8 mouse cellular contexts compared by ENCODE assay signal in genomic region chr1:157410937-157411336, GRCm38 (mm10). TPM values are rescaled to one million over a fixed set of nuclear protein-coding genes. Genes with fewer than 3 reads are reported as not detected.
DNase-seq lines count a peak whose midpoint lies in the region; ATAC-seq and TF ChIP-seq lines count a peak whose summit lies in the region.

No protein-coding gene starts in this region.

- in situ Hi-C loops in CH12.LX (cut with MboI; ENCODE audit: low pct_ligation_motif_present, low pct_unique_long_range_greater_than_20kb, low sequenced_read_pairs): no loop called here

- no peaks in the 10 kb centered on the region for H3K9me3 ChIP-seq in heart, embryonic 13.5 days
- H3K9me3 ChIP-seq in CH12.LX (replicated peaks; ENCODE audit: low read length): no peaks in the 10 kb centered on the region
- no peaks in the 10 kb centered on the region for H3K9me3 ChIP-seq in forebrain, embryonic 14.5 days (replicated peaks; ENCODE audit: control insufficient read depth, low read length)

- dilution Hi-C loops in CH12.LX (cut with MboI; ENCODE audit: extremely low pct_ligation_motif_present, extremely low pct_unique_long_range_greater_than_20kb, low sequenced_read_pairs): no loop called here

- DNase-seq in heart, postnatal 14 days: no peak
- no peak for DNase-seq in CH12.LX (ENCODE audit: extremely low read depth)
- DNase-seq in forebrain, embryonic 14.5 days (ENCODE audit: low spot score): no peak
- no peak for DNase-seq in spleen, postnatal 10 days (ENCODE audit: low spot score in 2 of 2)
- no peak for DNase-seq in urinary bladder, postnatal 36 days (ENCODE audit: low spot score in 2 of 2)

- H3K36me3 ChIP-seq in heart, embryonic 13.5 days: no peaks in the 10 kb centered on the region
- H3K36me3 ChIP-seq in CH12.LX (replicated peaks in 1 of 2; ENCODE audit: control insufficient read depth in 1 of 2, insufficient read depth in 1 of 2, low read length in 1 of 2): peaks cover 0 to 8% of the 10 kb centered on the region in 2 experiments
- no peaks in the 10 kb centered on the region for H3K36me3 ChIP-seq in forebrain, embryonic 14.5 days (ENCODE audit: control insufficient read depth, insufficient read depth, low read length)
- no peaks in the 10 kb centered on the region for H3K36me3 ChIP-seq in macrophage (ENCODE audit: inconsistent target)

- H3K4me3 ChIP-seq in heart, embryonic 13.5 days: peak overlapping the region; percentile 91
- peak overlapping the region in 2 of 3 experiments; percentile 32 to 76 for H3K4me3 ChIP-seq in CH12.LX (replicated peaks in 1 of 3; ENCODE audit: low read depth in 2 of 3, low read length in 2 of 3, poor library complexity in 1 of 3)
- H3K4me3 ChIP-seq in forebrain, embryonic 14.5 days (ENCODE audit: low read depth, low read length): peak overlapping the region; percentile 89
- peak overlapping the region; percentile 42 for H3K4me3 ChIP-seq in macrophage (ENCODE audit: inconsistent target)

- WGBS in heart, embryonic 13.5 days: 9% methylated on average over 8 of the region's 8 CpGs
- WGBS in forebrain, embryonic 14.5 days: 5% methylated on average over 8 of the region's 8 CpGs
- 23% methylated on average over 8 of the region's 8 CpGs for WGBS in macrophage (ENCODE audit: missing documents)

- H3K4me1 ChIP-seq in heart, embryonic 13.5 days: peaks cover 50% of the 10 kb centered on the region
- peaks cover 0 to 30% of the 10 kb centered on the region in 2 experiments; a peak in 2 of 4 replicates for H3K4me1 ChIP-seq in CH12.LX (ENCODE audit: control insufficient read depth in 1 of 2, insufficient read depth in 2 of 2)
- H3K4me1 ChIP-seq in forebrain, embryonic 14.5 days (ENCODE audit: control insufficient read depth, insufficient read depth, low read length): peaks cover 10% of the 10 kb centered on the region; the same call in 1 of the 2 replicates

- H3K4me2 ChIP-seq in heart, embryonic 13.5 days: peak overlapping the region; percentile 80
- peak overlapping the region; percentile 77 for H3K4me2 ChIP-seq in CH12.LX (ENCODE audit: insufficient read depth, low read depth, poor library complexity, severe bottlenecking)
- H3K4me2 ChIP-seq in forebrain, embryonic 14.5 days (ENCODE audit: low read length): peak overlapping the region; percentile 71

- intact Hi-C loops in heart, postnatal 14 days (cut with DNase I): loop anchor here (5.0 kb wide), 1 partner anchor 104 kb away; no protein-coding TSS in a partner anchor

- no peak for TF ChIP-seq POLR2A in CH12.LX (IDR thresholded peaks at IDR 0.05; ENCODE audit: low read depth, low read length)

- H3K79me2 ChIP-seq in CH12.LX (replicated peaks; ENCODE audit: control insufficient read depth, extremely low read depth, insufficient read depth, poor library complexity, severe bottlenecking) (no peaks in the 10 kb centered on the region), macrophage (ENCODE audit: inconsistent target) (no peaks in the 10 kb centered on the region)

- no peak for ATAC-seq in heart, embryonic 13.5 days (ENCODE audit: extremely low read depth, insufficient number of reproducible peaks, low FRiP score, low TSS enrichment)
- ATAC-seq in forebrain, embryonic 14.5 days: no peak
- ATAC-seq in erythroid progenitor cell, adult 5-6 weeks (replicated peaks; ENCODE audit: low FRiP score, poor library complexity, severe bottlenecking): no peak

- TF ChIP-seq EP300 in CH12.LX (IDR thresholded peaks at IDR 0.05; ENCODE audit: low read length): no peak

- peak overlapping the region; percentile 95; the same call in 1 of the 2 replicates for H3K27ac ChIP-seq in heart, embryonic 13.5 days (replicated peaks)
- H3K27ac ChIP-seq in CH12.LX (ENCODE audit: insufficient read depth, low read depth) (no peak overlapping the region), macrophage (no peak overlapping the region)
- H3K27ac ChIP-seq in forebrain, embryonic 14.5 days (ENCODE audit: low read depth, low read length): no peak overlapping the region

- peak overlapping the region; percentile 92 for H3K9ac ChIP-seq in heart, embryonic 13.5 days
- H3K9ac ChIP-seq in CH12.LX (ENCODE audit: insufficient read depth, low read depth): no peak overlapping the region; the same call in 1 of the 2 replicates
- H3K9ac ChIP-seq in forebrain, embryonic 14.5 days (ENCODE audit: low read length): peak overlapping the region; percentile 90

- no peak for TF ChIP-seq RAD21 in CH12.LX (IDR thresholded peaks at IDR 0.05; ENCODE audit: low read depth, low read length)

- no peaks in the 10 kb centered on the region for H3K27me3 ChIP-seq in heart, embryonic 13.5 days (replicated peaks)
- peaks cover 10% of the 10 kb centered on the region for H3K27me3 ChIP-seq in CH12.LX (replicated peaks)
- H3K27me3 ChIP-seq in forebrain, embryonic 14.5 days (replicated peaks; ENCODE audit: control insufficient read depth, insufficient read depth, low read length): no peaks in the 10 kb centered on the region

- TF ChIP-seq CTCF in CH12.LX (conservative IDR thresholded peaks at IDR 0.05 in 1 of 2, IDR thresholded peaks at IDR 0.05 in 1 of 2; ENCODE audit: low read depth in 2 of 2, low read length in 2 of 2): no peak

TF ChIP-seq in CH12.LX, 34 proteins besides CTCF, POLR2A, EP300 and RAD21:
- TF ChIP-seq TBP (conservative IDR thresholded peaks at IDR 0.05; ENCODE audit: low read depth, low read length): peak; percentile 44; the same call in 1 of the 2 replicates
- no peak for TF ChIP-seq NELFE (IDR thresholded peaks at IDR 0.05; ENCODE audit: low read depth, low read length)

RNA-seq across cellular contexts. Expression of gene Rasal2, which starts 1.5 kb away (rescaled TPM):
- polyA plus RNA-seq in heart, embryonic 13.5 days (2015; fragmentation: Nextera tagmentation; extraction: Ambion mirVana): 15.1 and 18.4 TPM in 2 replicates
- 10 to 100 TPM; 33.0 to 36.5 TPM for total RNA-seq in heart, postnatal 14 days (2021)
- 1.4 and 1.7 TPM in 2 replicates for total RNA-seq in CH12.LX (2012; rRNA removed)
- total RNA-seq in CH12.LX (2014; rRNA removed): 1.5 and 1.6 TPM in 2 replicates
- 2.0 and 2.6 TPM in 2 replicates for polyA plus RNA-seq in CH12.LX (2012; ENCODE audit: insufficient read length, low read depth)
- 30.7 and 32.5 TPM in 2 replicates for polyA plus RNA-seq in forebrain, embryonic 14.5 days (2014; fragmentation: Nextera tagmentation; extraction: Ambion mirVana)
- 10 to 100 TPM in 8 of 26 experiments, 1 to 10 TPM in 18; 2.6 to 13.8 (median 6.1) TPM for total RNA-seq in macrophage (2018; cell fraction: chromatin; rRNA removed)
- total RNA-seq in macrophage (2018; cell fraction: cytosol; rRNA removed): 1 to 10 TPM in 17 of 26 experiments, under 1 TPM in 9; 0.77 to 2.3 (median 1.3) TPM
- 10 to 100 TPM in 1 of 26 experiments, 1 to 10 TPM in 25; 1.7 to 10.7 (median 3.6) TPM for total RNA-seq in macrophage (2018; cell fraction: nucleus; rRNA removed)
- 0.81 to 1.8 TPM (median 1.6 TPM) in 3 replicates for polyA plus RNA-seq in macrophage (2018)
- total RNA-seq in erythroid progenitor cell, adult 5-6 weeks (2015; ENCODE audit: low replicate concordance): 0.36 TPM in 1 of 2 replicates, not detected in the other
- 0.26 and 0.76 TPM in 2 replicates for total RNA-seq in erythroid progenitor cell, adult 5-6 weeks (2017; ENCODE audit: low replicate concordance)

RNA-seq across cellular contexts. Expression of gene Cryzl2, which starts 47.4 kb away (rescaled TPM):
- polyA plus RNA-seq in heart, embryonic 13.5 days (2015; fragmentation: Nextera tagmentation; extraction: Ambion mirVana): 27.0 and 29.5 TPM in 2 replicates
- total RNA-seq in heart, postnatal 14 days (2021): 10 to 100 TPM; 11.8 to 14.3 TPM
- total RNA-seq in CH12.LX (2012; rRNA removed) (24.6 and 41.0 TPM in 2 replicates), CH12.LX (2014; rRNA removed) (23.6 and 25.0 TPM in 2 replicates)
- polyA plus RNA-seq in CH12.LX (2012; ENCODE audit: insufficient read length, low read depth) (22.5 and 28.3 TPM in 2 replicates), macrophage (2018) (8.7 to 9.9 TPM (median 9.4 TPM) in 3 replicates)
- polyA plus RNA-seq in forebrain, embryonic 14.5 days (2014; fragmentation: Nextera tagmentation; extraction: Ambion mirVana): 7.1 and 8.1 TPM in 2 replicates
- 10 to 100 TPM in 19 of 26 experiments, 1 to 10 TPM in 7; 5.7 to 17.6 (median 13.3) TPM for total RNA-seq in macrophage (2018; cell fraction: chromatin; rRNA removed)
- 10 to 100 TPM in 10 of 26 experiments, 1 to 10 TPM in 16; 7.5 to 12.0 (median 9.6) TPM for total RNA-seq in macrophage (2018; cell fraction: cytosol; rRNA removed)
- 10 to 100 TPM in 22 of 26 experiments, 1 to 10 TPM in 4; 5.4 to 20.8 (median 15.7) TPM for total RNA-seq in macrophage (2018; cell fraction: nucleus; rRNA removed)
- 5.0 and 9.2 TPM in 2 replicates for total RNA-seq in erythroid progenitor cell, adult 5-6 weeks (2015; ENCODE audit: low replicate concordance)
- 4.7 TPM in 1 of 2 replicates, not detected in the other for total RNA-seq in erythroid progenitor cell, adult 5-6 weeks (2017; ENCODE audit: low replicate concordance)
